Mouse (Mus musculus) thymus, adult 2 months (tissue): ENCODE measurements around the gene Actr5.

Source experiments
- CTCF ChIP-seq: fragments of 200-500 bp; IDR thresholded peaks from 2 replicates; pipeline ENCODE4 v1.5.1; 2012; ENCODE audit warnings: mild to moderate bottlenecking, control low read depth, low read length, moderate library complexity, borderline replicate concordance; ENCODE audit not compliant: control insufficient read depth, poor library complexity, insufficient read depth; ENCODE audit errors: extremely low read depth
- POLR2A ChIP-seq: fragments of 200-500 bp; IDR thresholded peaks from 2 replicates; pipeline ENCODE4 v1.6.1; 2012; ENCODE audit warnings: mild to moderate bottlenecking, low read length, control low read depth, moderate library complexity; ENCODE audit not compliant: control insufficient read depth, poor library complexity, insufficient read depth; ENCODE audit errors: extremely low read depth

DNA sequence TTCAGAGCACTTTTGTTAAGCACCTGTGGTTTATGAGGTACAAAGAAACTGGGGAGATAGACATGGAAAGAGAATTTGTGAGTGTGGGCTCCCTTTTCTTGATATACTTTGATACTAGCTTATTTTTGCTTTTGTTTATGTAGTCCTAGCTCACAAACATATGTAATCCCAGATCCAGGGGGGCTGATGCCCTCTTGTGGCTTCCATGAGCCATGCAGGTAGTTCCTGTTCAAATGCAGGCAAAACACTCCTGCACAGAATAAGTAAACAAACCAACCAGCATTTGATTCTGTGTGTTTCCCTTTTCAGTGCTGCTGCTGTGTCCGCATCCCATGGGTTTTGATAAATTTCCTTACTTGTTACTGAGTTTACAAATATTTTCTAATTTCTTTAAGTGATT lies 4.7 kb downstream of the Actr5 start:
- TF ChIP-seq POLR2A: no peak
- TF ChIP-seq CTCF: no peak
